Mouse (Mus musculus): Measurements from ENCODE around the gene Snx7.

DNA sequence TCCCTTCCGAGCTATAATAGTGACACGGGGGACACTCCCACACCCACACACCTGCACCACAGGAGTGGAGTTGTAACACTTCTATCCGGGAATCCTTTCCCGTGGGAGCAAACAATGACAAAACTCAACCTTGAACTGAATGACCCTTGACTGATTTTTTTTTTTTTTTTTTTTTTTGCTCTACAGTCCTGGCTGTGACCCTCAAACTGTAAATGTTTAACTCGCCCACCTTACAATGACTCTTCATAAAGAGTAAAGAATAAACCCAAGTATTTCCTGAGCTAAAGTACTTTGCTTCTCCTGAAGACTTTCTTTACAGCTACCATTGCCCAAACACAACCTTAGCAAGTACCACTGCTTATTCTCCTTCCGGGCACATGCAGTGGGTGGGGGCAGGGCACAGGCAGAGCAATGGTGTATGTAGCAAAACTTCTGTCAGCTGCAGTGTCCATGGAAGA, 6.7 kb downstream of the Snx7 start:
- no peak for TF ChIP-seq CTCF (IDR thresholded peaks at IDR 0.05; ENCODE audit: insufficient read depth, low read depth, low read length)
- no peak for TF ChIP-seq POLR2A (IDR thresholded peaks at IDR 0.05; ENCODE audit: insufficient read depth, low read depth, low read length)

Measured in olfactory bulb, adult 2 months (tissue).